Mouse (Mus musculus): ENCODE data around the gene A930017K11Rik. TPM values are rescaled to one million over a fixed set of nuclear protein-coding genes. Genes with fewer than 3 reads are reported as not detected.
A peak's percentile ranks its signal among the peaks of the same experiment; 100 is the strongest.

Gene A930017K11Rik
- polyA plus RNA-seq, 1 experiment from 2014 or later: 0.09 TPM

DNA sequence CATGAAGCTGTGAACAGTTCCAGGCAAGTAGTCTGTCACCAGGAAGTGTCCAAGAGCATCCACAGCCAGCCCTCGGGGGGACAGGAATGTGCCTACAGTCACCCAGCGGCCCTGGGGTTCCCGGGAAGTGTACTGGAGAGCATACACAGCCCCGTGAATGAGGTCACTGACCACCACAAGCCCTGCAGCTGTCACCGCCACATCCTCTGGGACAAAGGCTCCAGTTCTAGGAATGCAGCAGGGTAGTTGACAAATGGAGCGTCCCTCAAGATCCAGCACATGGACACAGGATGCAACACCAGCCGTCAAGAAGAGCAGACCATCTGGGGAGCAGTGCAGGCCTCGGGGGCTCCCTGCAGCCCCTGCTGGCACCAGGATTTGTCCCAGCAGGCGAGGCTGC, 8.6 kb downstream of the A930017K11Rik start:
- ATAC-seq: no peak
- Histone ChIP-seq H3K27ac (ENCODE audit: low read depth, low read length) (no peak overlapping the region), H3K4me3 (ENCODE audit: low read depth, low read length) (no peak overlapping the region), H3K36me3 (ENCODE audit: control insufficient read depth, insufficient read depth) (no peaks in the 10 kb centered on the region; the same call in 1 of the 2 replicates), H3K9ac (ENCODE audit: low read depth, low read length) (no peak overlapping the region), H3K4me1 (replicated peaks; ENCODE audit: control insufficient read depth, insufficient read depth, low read length) (no peaks in the 10 kb centered on the region; the same call in 1 of the 2 replicates), H3K4me2 (replicated peaks; ENCODE audit: low read depth) (no peak overlapping the region), H3K27me3 (replicated peaks; ENCODE audit: control insufficient read depth, insufficient read depth, low read length) (no peaks in the 10 kb centered on the region), H3K9me3 (ENCODE audit: control insufficient read depth) (no peaks in the 10 kb centered on the region)
- 75% methylated on average over 9 of the region's 9 CpGs for WGBS
- no peak for TF ChIP-seq CTCF (IDR thresholded peaks at IDR 0.05; ENCODE audit: low read depth)

GRCm38 (mm10) chr17:25943221-25943620, 9.1 kb downstream of the A930017K11Rik start:
- Histone ChIP-seq H3K27me3 (replicated peaks; ENCODE audit: control insufficient read depth, insufficient read depth, low read length) (no peaks in the 10 kb centered on the region), H3K27ac (ENCODE audit: low read depth, low read length) (no peak overlapping the region), H3K4me2 (replicated peaks; ENCODE audit: low read depth) (no peak overlapping the region), H3K36me3 (ENCODE audit: control insufficient read depth, insufficient read depth) (no peaks in the 10 kb centered on the region; the same call in 1 of the 2 replicates), H3K9ac (ENCODE audit: low read depth, low read length) (no peak overlapping the region), H3K4me1 (replicated peaks; ENCODE audit: control insufficient read depth, insufficient read depth, low read length) (no peaks in the 10 kb centered on the region; the same call in 1 of the 2 replicates), H3K9me3 (ENCODE audit: control insufficient read depth) (no peaks in the 10 kb centered on the region), H3K4me3 (ENCODE audit: low read depth, low read length) (no peak overlapping the region)
- TF ChIP-seq CTCF (IDR thresholded peaks at IDR 0.05; ENCODE audit: low read depth): no peak
- 88% methylated on average over 3 of the region's 3 CpGs for WGBS
- no peak for ATAC-seq

- ATAC-seq: no peak
- Histone ChIP-seq H3K4me1 (replicated peaks; ENCODE audit: control insufficient read depth, insufficient read depth, low read length) (no peaks in the 10 kb centered on the region; the same call in 1 of the 2 replicates), H3K4me2 (replicated peaks; ENCODE audit: low read depth) (no peak overlapping the region; the same call in 1 of the 2 replicates), H3K27me3 (replicated peaks; ENCODE audit: control insufficient read depth, insufficient read depth, low read length) (no peaks in the 10 kb centered on the region), H3K36me3 (ENCODE audit: control insufficient read depth, insufficient read depth) (no peaks in the 10 kb centered on the region; the same call in 1 of the 2 replicates), H3K9ac (ENCODE audit: low read depth, low read length) (no peak overlapping the region), H3K9me3 (ENCODE audit: control insufficient read depth) (no peaks in the 10 kb centered on the region), H3K27ac (ENCODE audit: low read depth, low read length) (no peak overlapping the region), H3K4me3 (ENCODE audit: low read depth, low read length) (no peak overlapping the region)
- 90% methylated on average over 2 of the region's 2 CpGs for WGBS
- TF ChIP-seq CTCF (IDR thresholded peaks at IDR 0.05; ENCODE audit: low read depth): no peak
Observed at GRCm38 (mm10) chr17:25942597-25943151, 9.7 kb downstream of the A930017K11Rik start.

GRCm38 (mm10) chr17:25941511-25942241, 10.7 kb downstream of the A930017K11Rik start:
- Histone ChIP-seq H3K36me3 (ENCODE audit: control insufficient read depth, insufficient read depth) (peaks cover 9% of the 10 kb centered on the region), H3K9me3 (ENCODE audit: control insufficient read depth) (no peaks in the 10 kb centered on the region), H3K9ac (ENCODE audit: low read depth, low read length) (peak overlapping the region; percentile 79), H3K27me3 (replicated peaks; ENCODE audit: control insufficient read depth, insufficient read depth, low read length) (no peaks in the 10 kb centered on the region), H3K4me1 (replicated peaks; ENCODE audit: control insufficient read depth, insufficient read depth, low read length) (no peaks in the 10 kb centered on the region; the same call in 1 of the 2 replicates), H3K4me3 (ENCODE audit: low read depth, low read length) (peak overlapping the region; percentile 79), H3K27ac (ENCODE audit: low read depth, low read length) (peak overlapping the region; percentile 82), H3K4me2 (replicated peaks; ENCODE audit: low read depth) (peak overlapping the region; percentile 81)
- TF ChIP-seq CTCF (IDR thresholded peaks at IDR 0.05; ENCODE audit: low read depth): no peak
- WGBS: 3% methylated on average over 54 of the region's 54 CpGs
- ATAC-seq: peak; percentile 70

- TF ChIP-seq CTCF (IDR thresholded peaks at IDR 0.05; ENCODE audit: low read depth): no peak
- no peaks in the 10 kb centered on the region for H3K4me1 ChIP-seq (replicated peaks; ENCODE audit: control insufficient read depth, insufficient read depth, low read length)
- no peak overlapping the region for H3K4me3 ChIP-seq (ENCODE audit: low read depth, low read length)
- 92% methylated on average over 1 of the region's 1 CpGs for WGBS
- H3K36me3 ChIP-seq (ENCODE audit: control insufficient read depth, insufficient read depth): peaks cover 73% of the 10 kb centered on the region
- no peak overlapping the region for H3K4me2 ChIP-seq (replicated peaks; ENCODE audit: low read depth)
- ATAC-seq: no peak
- H3K27ac ChIP-seq (ENCODE audit: low read depth, low read length): no peak overlapping the region
- no peaks in the 10 kb centered on the region for H3K27me3 ChIP-seq (replicated peaks; ENCODE audit: control insufficient read depth, insufficient read depth, low read length)
- no peak overlapping the region for H3K9ac ChIP-seq (ENCODE audit: low read depth, low read length)
- H3K9me3 ChIP-seq (ENCODE audit: control insufficient read depth): no peaks in the 10 kb centered on the region
Observed at GRCm38 (mm10) chr17:25934526-25934925, 17.8 kb downstream of the A930017K11Rik start.

DNA sequence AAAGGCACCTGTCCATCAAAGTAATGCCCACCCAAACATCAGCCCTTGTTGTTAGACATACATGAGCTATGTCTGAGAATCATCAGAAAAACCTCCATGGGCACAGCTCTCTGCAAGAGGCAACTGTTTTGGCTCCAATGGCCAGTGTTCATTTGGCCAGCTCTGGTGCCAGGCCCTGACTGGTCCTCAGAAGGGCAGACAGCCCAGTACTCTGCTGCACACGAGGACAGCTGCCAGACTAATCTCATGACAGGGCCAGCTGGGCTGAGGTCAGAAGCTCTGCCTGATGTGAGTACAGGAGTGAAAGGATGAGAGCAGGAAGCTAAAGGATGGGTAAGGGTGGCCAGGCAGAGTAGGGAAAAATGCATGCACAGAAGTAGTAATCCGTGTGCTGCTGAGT, 27.0 kb downstream of the A930017K11Rik start:
- Histone ChIP-seq H3K36me3 (ENCODE audit: control insufficient read depth, insufficient read depth) (peaks cover 40% of the 10 kb centered on the region), H3K9me3 (ENCODE audit: control insufficient read depth) (no peaks in the 10 kb centered on the region), H3K4me2 (replicated peaks; ENCODE audit: low read depth) (no peak overlapping the region), H3K27me3 (replicated peaks; ENCODE audit: control insufficient read depth, insufficient read depth, low read length) (no peaks in the 10 kb centered on the region), H3K4me1 (replicated peaks; ENCODE audit: control insufficient read depth, insufficient read depth, low read length) (no peaks in the 10 kb centered on the region), H3K9ac (ENCODE audit: low read depth, low read length) (no peak overlapping the region), H3K4me3 (ENCODE audit: low read depth, low read length) (no peak overlapping the region), H3K27ac (ENCODE audit: low read depth, low read length) (no peak overlapping the region)
- ATAC-seq: no peak
- 80% methylated on average over 2 of the region's 2 CpGs for WGBS
- no peak for TF ChIP-seq CTCF (IDR thresholded peaks at IDR 0.05; ENCODE audit: low read depth)

All from intestine, postnatal 0 days (tissue).